Mouse (Mus musculus): ENCODE measurements around the gene Acacb.

DNA sequence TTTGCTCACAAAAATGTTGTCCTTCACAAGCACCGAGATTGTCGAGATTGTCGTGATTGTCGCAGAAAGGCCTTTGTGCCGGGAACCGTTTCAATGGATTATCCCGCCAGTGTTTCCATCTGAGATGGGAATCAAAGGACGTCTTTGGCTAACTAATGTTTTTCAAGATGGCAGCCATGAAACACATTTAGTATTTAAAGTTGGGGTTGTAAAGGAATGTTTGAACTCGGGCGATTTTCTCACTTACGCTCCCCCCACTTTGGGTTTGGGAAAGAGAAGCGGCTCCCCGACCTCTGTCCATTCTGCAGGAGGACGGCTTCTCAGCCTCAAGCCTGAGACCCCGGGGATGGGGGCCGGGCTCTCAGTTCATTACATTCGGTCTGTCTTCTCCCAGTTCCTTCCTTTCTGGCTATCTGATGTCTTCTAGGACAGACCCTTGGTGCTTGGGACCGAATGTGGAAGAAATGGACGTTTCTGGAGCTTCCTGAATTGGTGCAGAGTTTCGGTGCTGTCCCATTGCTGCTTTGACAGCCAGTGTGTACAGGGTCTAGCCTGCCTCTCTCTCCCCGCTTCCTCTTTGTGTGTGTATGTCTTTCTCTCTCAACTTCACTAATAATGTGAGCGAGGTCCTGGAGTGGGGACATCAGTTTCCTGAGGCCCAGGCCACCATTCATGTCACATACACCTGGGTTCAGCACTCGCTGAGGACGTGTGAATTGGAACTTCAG is 153.7 kb downstream of the Acacb start:
- TF ChIP-seq CTCF (IDR thresholded peaks at IDR 0.05; ENCODE audit: low read depth) (no peak), EP300 (optimal IDR thresholded peaks at IDR 0.05) (no peak)
